Mouse (Mus musculus): ENCODE data around the gene Tom1.

- TF ChIP-seq POLR2A (IDR thresholded peaks at IDR 0.05; ENCODE audit: insufficient read length, low read depth), result no peak
- no peak for TF ChIP-seq E2F4 (IDR thresholded peaks at IDR 0.05; ENCODE audit: insufficient read depth)
- no peak for TF ChIP-seq MAX (IDR thresholded peaks at IDR 0.05; ENCODE audit: low read depth)
- TF ChIP-seq POLR2AphosphoS2 (IDR thresholded peaks at IDR 0.05; ENCODE audit: insufficient read length, low read depth), result no peak
- no peak for TF ChIP-seq MYOD1 (IDR thresholded peaks at IDR 0.05; ENCODE audit: control insufficient read depth in 1 of 3, insufficient read length in 2 of 3, low read depth in 2 of 3)
- TF ChIP-seq USF1 (IDR thresholded peaks at IDR 0.05; ENCODE audit: low read depth), result no peak
- no peak for TF ChIP-seq TCF12 (IDR thresholded peaks at IDR 0.05; ENCODE audit: insufficient read depth, poor library complexity, severe bottlenecking)
- no peak for TF ChIP-seq REST (IDR thresholded peaks at IDR 0.05; ENCODE audit: insufficient read depth, insufficient read length)
These were observed 17.1 kb upstream of the Tom1 start for GRCm38 (mm10) chr8:75016422-75016821.
